Mouse (Mus musculus) ES-E14 (cell line): ENCODE data around the gene Grik5.

Experiments used
- CHD2 ChIP-seq: IDR thresholded peaks from 2 replicates; pipeline ENCODE4 v1.6.1; 2014; ENCODE audit warnings: mild to moderate bottlenecking, low read depth, low read length, inconsistent platforms
- MAFK ChIP-seq: IDR thresholded peaks from 2 replicates; pipeline ENCODE4 v1.6.1; 2014; ENCODE audit warnings: mild to moderate bottlenecking, low read depth, low read length, inconsistent platforms; ENCODE audit not compliant: insufficient read depth
- ZC3H11A ChIP-seq: IDR thresholded peaks from 2 replicates; pipeline ENCODE4 v1.6.1; 2012; ENCODE audit warnings: low read depth, mild to moderate bottlenecking, inconsistent platforms, low read length, borderline replicate concordance
- ZNF384 ChIP-seq: IDR thresholded peaks from 2 replicates; pipeline ENCODE4 v1.6.1; 2012; ENCODE audit warnings: low read depth, low read length, inconsistent platforms

DNA sequence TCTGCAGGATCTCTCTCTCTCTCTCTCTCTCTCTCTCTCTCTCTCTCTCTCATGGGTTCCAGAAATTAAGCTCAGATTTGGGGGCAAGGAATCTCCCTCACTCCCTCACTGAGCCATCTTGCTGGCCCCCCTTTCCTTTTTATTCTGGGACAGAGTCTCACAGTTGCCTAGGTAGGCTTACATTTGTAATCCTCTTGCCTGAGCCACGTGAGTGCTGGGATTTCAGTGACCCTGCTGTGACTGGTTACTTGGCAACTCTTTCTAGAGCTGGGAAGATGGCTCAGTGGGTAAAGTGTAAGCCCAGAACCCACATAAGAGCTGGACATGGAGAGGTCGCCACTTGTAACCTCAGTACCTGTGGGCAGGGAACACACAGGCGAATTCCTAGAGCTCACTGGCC lies 40.6 kb downstream of the Grik5 start:
- TF ChIP-seq ZNF384 (no peak), MAFK (no peak), ZC3H11A (no peak), CHD2 (no peak)
